Mouse (Mus musculus): ENCODE measurements around the gene Cbarp. TPM values are rescaled to one million over a fixed set of nuclear protein-coding genes. Genes with fewer than 3 reads are reported as not detected.
A peak's percentile ranks its signal among the peaks of the same experiment; 100 is the strongest.
"Not testable (repeated sequence)": the region's sequence is repeated elsewhere in the genome, so short reads cannot be mapped to it uniquely, and the experiment has no call there.

The Cbarp gene
- total RNA-seq, 2 experiments from 2014 or later: 431 to 463 TPM

DNA sequence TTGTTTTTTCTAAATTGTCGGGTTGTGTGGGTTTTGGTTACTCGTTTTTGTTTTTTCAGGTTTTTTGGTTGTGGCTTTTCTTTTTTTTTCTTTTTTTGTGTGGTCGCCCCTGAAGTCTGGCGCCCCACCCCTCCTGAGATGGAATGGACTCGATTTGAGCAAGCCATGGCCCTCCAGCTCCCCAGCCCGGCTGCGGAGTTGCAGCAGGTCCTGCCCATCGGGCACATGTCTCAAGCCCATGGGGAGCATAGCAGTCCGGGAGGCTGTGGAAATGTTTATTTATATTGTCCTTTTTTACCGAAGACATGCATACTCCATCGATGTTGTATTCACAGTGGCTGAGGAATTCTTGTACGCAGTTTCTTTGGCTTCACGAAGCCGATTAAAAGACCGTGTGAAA, 30.6 kb upstream of the Cbarp start:
- DNase-seq (ENCODE audit: low spot score in 2 of 2): no peak
- intact Hi-C loops (cut with DNase I): no loop called here

DNA sequence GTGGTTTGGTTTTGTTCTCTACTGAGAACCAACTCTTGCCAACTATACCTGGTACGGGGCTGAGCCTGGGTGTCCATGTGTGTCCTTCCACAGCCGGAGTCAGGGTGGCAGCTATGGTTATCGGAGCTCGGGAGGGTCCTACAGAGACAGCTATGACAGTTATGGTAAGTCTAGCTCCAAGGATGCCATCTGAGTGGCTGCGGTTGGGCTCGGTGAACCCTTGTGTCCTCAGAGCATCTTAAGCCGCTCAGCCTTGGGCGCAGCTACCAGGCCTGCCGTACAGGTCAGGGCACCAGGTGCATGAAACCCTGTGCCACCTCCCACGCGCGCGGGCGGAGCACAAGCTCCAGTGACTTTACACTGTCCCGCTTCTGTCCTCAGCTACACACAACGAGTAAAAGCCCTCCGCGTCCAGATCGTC, 30.0 kb upstream of the Cbarp start:
- intact Hi-C loops (cut with DNase I): no loop called here
- DNase-seq (ENCODE audit: low spot score in 2 of 2): no peak

- no peak for DNase-seq (ENCODE audit: low spot score in 2 of 2)
- intact Hi-C loops (cut with DNase I): no loop called here
Measured at GRCm38 (mm10) chr10:80170052-80170451, 29.4 kb upstream of the Cbarp start.

GRCm38 (mm10) chr10:80169651-80170050, 29.0 kb upstream of the Cbarp start:
- no peak for DNase-seq (ENCODE audit: low spot score in 2 of 2)
- intact Hi-C loops (cut with DNase I): no loop called here

- intact Hi-C loops (cut with DNase I): no loop called here
Measured at GRCm38 (mm10) chr10:80169070-80169469, 28.4 kb upstream of the Cbarp start.

DNA sequence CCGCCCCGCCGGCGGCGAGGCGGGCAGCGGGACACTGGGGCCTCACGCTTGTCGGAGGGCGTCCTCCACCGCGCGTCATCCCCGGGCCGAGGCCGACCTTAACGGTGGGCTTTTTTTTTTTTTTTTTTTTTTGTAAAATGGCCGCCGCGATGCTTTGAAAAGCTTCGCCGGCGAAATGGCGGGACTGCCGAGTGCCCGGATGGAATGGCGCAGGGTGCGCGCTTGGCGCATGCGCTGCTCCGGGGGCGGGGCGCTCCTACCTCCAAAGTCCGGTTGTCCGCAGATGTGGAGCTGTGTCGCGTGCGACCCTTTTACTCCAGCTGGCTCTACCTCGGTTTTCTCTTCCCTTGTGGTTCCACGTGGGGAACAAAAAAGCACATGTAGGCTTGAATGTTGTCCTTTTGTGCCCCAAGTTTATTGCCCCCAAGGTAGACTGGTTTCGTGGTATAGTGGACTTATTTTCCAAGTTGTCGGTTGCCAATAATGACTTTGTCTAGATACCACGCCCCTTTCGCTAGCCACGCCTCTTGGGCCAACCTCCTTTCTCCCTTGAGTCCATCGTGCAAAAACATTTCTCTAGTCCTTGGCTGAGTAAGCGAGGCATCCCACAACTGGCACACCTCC, 27.5 kb upstream of the Cbarp start:
- peak; percentile 92 to 94 for DNase-seq (ENCODE audit: low spot score in 2 of 2)
- intact Hi-C loops (cut with DNase I): no loop called here

More at GRCm38 (mm10) chr10:80169070-80169469, 28.4 kb upstream of the Cbarp start:
- DNase-seq (ENCODE audit: low spot score in 2 of 2): no peak

DNA sequence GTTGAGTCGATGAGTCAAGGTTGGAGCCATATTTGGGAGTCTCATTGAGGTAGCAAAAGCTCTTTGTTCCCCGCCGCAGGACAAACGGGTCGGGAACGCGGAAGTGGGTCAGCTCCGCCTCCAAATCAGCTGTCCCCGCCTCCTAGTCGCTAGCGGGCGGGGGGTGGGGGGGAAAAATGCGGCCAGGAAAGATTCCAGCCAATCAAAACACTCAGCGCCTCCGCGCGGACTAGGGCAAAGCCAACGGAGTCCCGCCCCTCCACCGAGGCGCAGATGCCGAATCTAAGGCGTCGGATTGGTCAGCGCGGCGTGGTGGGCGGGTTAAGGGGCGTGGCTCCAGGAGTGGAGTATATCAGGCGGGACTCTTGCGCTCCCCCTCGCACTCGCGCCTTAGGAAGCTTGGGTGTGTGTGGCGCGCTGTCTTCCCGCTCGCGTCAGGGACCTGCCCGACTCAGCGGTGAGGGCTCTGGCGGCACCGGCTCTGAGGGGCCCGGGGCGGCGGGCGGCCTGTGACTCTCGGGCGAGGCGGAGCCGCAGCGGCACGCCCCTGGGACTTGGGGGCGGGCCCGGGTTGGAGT, 26.9 kb upstream of the Cbarp start:
- intact Hi-C loops (cut with DNase I): no loop called here
- DNase-seq (ENCODE audit: low spot score in 2 of 2): peak; percentile 98

- intact Hi-C loops (cut with DNase I): not testable (repeated sequence)
Measured at GRCm38 (mm10) chr10:80166136-80166535, 25.5 kb upstream of the Cbarp start.

GRCm38 (mm10) chr10:80165392-80166128, 24.9 kb upstream of the Cbarp start, which contains the start of gene Cirbp:
TSS of gene Cirbp (plus strand) at chr10:80165985.
- DNase-seq (ENCODE audit: low spot score in 2 of 2): peak; percentile 61 to 73
- intact Hi-C loops (cut with DNase I): loop anchor here (1.0 kb wide), 1 partner anchor 17 kb away; the partner anchor contains the start of gene Midn

More at GRCm38 (mm10) chr10:80166136-80166535, 25.5 kb upstream of the Cbarp start:
- not testable (repeated sequence) for DNase-seq (ENCODE audit: low spot score in 2 of 2)

DNA sequence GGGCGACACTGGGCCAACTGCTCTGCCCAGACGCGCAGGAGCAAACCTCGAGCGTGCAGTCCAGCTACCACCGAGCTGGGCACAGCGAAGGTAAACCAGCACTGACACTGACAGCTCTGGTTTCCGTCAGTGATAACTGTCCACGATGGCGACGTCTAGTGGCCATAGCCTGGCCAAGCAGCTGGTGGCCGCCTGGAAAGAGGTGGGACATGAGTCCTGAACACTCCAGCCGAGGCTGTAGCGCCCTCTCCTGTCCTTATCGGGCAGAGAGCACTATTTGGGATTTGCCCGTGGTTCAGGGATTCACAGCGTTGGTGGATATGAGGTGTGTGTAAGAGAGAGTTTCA, 24.3 kb upstream of the Cbarp start:
- peak; percentile 94 to 95 for DNase-seq (ENCODE audit: low spot score in 2 of 2)
- intact Hi-C loops (cut with DNase I): loop anchor here (1.0 kb wide), 1 partner anchor 17 kb away; the partner anchor contains the start of gene Midn

DNA sequence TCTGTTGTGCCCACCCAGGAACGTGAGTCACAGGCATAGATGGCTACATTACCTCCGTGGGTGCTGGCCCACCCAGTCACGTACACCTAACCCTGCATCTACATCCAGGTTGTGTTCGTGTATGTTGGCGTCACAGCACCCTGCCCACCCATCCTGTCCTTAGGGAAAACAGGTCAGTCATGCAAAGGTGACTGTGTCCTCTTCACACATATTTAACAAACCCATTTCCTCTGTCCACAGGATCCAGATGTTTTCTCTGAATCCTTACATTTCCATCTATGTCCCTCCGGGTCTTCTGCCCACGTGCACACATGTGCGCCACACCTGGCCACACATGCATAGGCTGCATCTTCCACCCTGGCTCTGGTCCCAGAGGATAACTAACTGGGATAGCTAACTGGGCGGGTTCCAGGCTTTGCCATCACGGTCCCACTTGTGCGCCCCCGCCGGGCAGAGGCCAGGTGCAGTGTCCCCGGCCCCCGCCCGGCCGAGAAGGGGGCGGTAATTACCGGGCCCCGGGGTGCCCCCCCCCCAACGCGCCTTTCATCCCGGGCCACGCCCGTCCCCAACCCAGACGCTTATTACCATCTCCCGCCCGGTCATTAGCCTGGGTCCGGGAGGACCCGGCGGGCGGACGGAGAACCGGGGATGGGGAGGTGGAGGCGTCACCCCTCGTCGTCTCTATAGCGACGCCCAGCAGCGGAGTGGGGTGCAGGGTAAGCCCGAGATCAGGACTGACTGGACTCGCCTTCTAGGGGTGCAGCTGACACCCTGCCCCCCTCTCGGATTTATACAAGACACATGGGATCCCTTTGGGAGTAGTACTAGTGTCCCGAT, 23.7 kb upstream of the Cbarp start:
- peak in 1 of 2 experiments; percentile 25 for DNase-seq (ENCODE audit: low spot score in 2 of 2)
- intact Hi-C loops (cut with DNase I): no loop called here

DNA sequence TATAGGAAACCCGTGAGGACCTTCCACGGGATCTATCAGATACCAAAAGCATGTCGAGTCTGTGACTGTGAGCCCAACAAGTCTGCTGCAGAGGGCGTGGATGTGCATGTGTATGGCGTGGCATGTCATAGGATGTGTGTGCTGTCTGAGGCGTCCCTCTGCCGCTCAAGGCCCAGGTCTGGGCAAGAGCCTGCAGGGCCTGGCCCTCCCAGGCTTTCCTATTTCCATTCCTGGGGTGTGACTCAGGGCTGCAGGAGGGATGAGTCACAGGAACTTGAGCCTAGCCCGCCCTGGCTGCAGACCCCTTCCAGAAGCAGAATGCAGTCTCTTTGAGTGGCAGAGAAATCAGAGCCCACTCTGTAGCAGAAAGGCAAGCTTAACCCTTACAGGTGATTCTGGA, 23.1 kb upstream of the Cbarp start:
- intact Hi-C loops (cut with DNase I): no loop called here
- peak; percentile 36 to 55 for DNase-seq (ENCODE audit: low spot score in 2 of 2)

GRCm38 (mm10) chr10:80162716-80163299, 22.2 kb upstream of the Cbarp start:
- intact Hi-C loops (cut with DNase I): no loop called here
- no peak for DNase-seq (ENCODE audit: low spot score in 2 of 2)

- intact Hi-C loops (cut with DNase I): no loop called here
- DNase-seq (ENCODE audit: low spot score in 2 of 2): no peak
Measured at GRCm38 (mm10) chr10:80162243-80162608, 21.6 kb upstream of the Cbarp start.

- no peak for DNase-seq (ENCODE audit: low spot score in 2 of 2)
- intact Hi-C loops (cut with DNase I): no loop called here
Measured at GRCm38 (mm10) chr10:80161522-80162242, 21.0 kb upstream of the Cbarp start.

DNA sequence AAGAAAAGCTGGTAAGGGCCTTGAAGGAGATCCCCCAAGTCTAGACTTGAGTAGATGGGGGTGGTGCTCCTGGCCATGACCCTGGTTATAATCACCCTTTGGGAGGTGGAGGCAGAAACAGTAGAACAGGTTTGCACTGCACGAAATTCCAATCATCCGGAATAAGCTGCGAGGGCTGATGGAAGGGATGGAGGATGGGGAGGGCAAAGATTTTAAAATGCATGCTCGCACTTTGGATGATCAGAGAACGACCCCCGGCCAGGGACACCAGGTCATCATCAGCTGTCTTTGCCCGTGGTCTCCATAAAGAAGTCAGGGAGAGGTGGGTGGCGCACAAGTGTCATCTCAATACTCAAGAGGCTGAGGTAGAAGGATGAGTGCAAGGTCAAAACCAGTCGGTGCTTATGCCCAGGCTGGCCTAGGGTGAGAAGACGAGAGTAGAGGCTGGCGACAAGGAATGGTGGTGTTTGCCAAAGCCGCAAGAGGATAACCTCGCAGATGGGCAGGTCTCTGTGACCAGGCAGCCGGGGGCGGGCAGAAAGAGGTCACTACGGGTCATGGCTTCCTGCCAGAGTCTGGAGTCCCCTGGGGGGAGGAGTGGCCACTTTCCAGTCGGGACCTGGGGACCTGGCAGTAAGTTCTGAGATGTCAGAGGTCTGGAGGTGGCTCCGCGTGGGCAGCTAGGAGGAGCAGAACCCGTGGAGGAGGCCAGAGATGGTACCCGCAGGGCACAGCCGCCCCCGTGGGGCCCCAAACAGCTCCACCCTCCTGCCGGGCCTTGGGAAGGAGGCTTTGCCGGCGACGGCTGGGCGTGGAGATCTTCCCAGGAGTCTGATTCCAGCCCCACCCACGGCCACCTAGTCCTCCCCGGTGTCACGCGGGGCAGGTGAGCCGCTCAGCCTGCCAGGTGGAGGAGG, 20.1 kb upstream of the Cbarp start:
- peak in 1 of 2 experiments; percentile 50 for DNase-seq (ENCODE audit: low spot score in 2 of 2)
- intact Hi-C loops (cut with DNase I): no loop called here

GRCm38 (mm10) chr10:80159561-80160454, 19.2 kb upstream of the Cbarp start:
- DNase-seq (ENCODE audit: low spot score in 2 of 2): peak; percentile 98 to 99
- intact Hi-C loops (cut with DNase I): no loop called here
